Mouse (Mus musculus) liver, embryonic 15.5 days (tissue): ENCODE data around the gene Cmpk2. TPM values are rescaled to one million over a fixed set of nuclear protein-coding genes. Genes with fewer than 3 reads are reported as not detected.

Source experiments
- ATAC-seq: fragments of 200-750 bp; cut with Nextera tagmentation; 2 replicates; pipeline ENCODE4 v1.8.0; 2017; ENCODE audit warnings: moderate number of reproducible peaks, mild to moderate bottlenecking, moderate library complexity; ENCODE audit not compliant: insufficient read depth
- H3K27ac ChIP-seq: fragments of 300-500 bp; sonication (generic); replicated peaks from 2 replicates; pipeline ENCODE4 v1.5.1; 2015; ENCODE audit warnings: mild to moderate bottlenecking, inconsistent platforms
- H3K27me3 ChIP-seq: fragments of 300-500 bp; sonication (generic); 2 replicates; pipeline ENCODE4 v1.6.1; 2015; ENCODE audit warnings: mild to moderate bottlenecking, inconsistent platforms
- H3K36me3 ChIP-seq: fragments of 300-500 bp; sonication (generic); replicated peaks from 2 replicates; pipeline ENCODE4 v1.6.1; 2015; ENCODE audit warnings: moderate library complexity, mild to moderate bottlenecking, inconsistent platforms
- H3K4me1 ChIP-seq: fragments of 300-500 bp; sonication (generic); replicated peaks from 2 replicates; pipeline ENCODE4 v1.6.1; 2015; ENCODE audit warnings: inconsistent platforms
- H3K4me2 ChIP-seq: fragments of 300-500 bp; sonication (generic); 2 replicates; pipeline ENCODE4 v1.6.1; 2015; ENCODE audit warnings: moderate library complexity, mild to moderate bottlenecking, inconsistent platforms
- H3K4me3 ChIP-seq: fragments of 300-500 bp; sonication (generic); replicated peaks from 2 replicates; pipeline ENCODE4 v1.5.1; 2015; ENCODE audit warnings: mild to moderate bottlenecking, inconsistent platforms
- H3K9ac ChIP-seq: fragments of 300-500 bp; sonication (generic); 2 replicates; pipeline ENCODE4 v1.6.1; 2015; ENCODE audit warnings: moderate library complexity, mild to moderate bottlenecking, inconsistent platforms
- H3K9me3 ChIP-seq: fragments of 300-500 bp; sonication (generic); replicated peaks from 2 replicates; pipeline ENCODE4 v1.6.1; 2016; ENCODE audit warnings: inconsistent platforms
- WGBS: fragments of 180-500 bp; shearing (Covaris S2); methylation state at CpG from one replicate; pipeline ENCODE4 v1.1.7; 2015; ENCODE audit warnings: mixed read lengths; ENCODE audit not compliant: insufficient replicate concordance; 5-methylcytosine and 5-hydroxymethylcytosine counted together
- polyA plus RNA-seq: library from polyadenylated mRNA; unstranded; fragments of >200 nt; fragmentation: Nextera tagmentation; extraction: Ambion mirVana; gene quantifications from 2 replicates; pipeline ENCODE4 v1.2.1, GENCODE M21; 2015

Gene Cmpk2
- polyA plus RNA-seq, 1 experiment from 2014 or later = 10.6 TPM

DNA sequence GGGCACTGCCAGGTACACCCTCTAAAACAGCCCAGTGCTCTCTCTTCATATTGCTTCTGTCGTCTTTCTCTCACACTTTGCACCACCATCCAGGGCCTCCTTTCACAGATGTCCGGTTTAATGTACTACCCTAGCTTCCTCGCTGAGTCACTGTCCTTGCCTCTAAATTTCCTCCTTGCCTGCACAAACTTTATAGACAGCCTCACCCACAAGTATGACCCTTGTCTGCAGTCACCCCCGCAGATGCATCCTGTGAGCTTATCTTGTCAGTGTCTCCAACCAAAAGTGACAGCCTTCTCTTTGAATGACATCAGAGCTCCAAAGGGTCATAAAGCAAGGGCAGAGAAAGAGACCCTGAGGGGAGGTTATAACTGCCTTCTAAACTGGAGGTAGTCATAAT, 16.1 kb upstream of the Cmpk2 start:
- Histone ChIP-seq H3K9me3 (no peaks in the 10 kb centered on the region), H3K4me3 (no peak overlapping the region), H3K9ac (no peak overlapping the region), H3K4me1 (peaks cover 25% of the 10 kb centered on the region), H3K27me3 (no peaks in the 10 kb centered on the region), H3K36me3 (no peaks in the 10 kb centered on the region), H3K4me2 (no peak overlapping the region), H3K27ac (no peak overlapping the region)
- ATAC-seq = no peak
- 13% methylated on average over 4 of the region's 4 CpGs for WGBS

DNA sequence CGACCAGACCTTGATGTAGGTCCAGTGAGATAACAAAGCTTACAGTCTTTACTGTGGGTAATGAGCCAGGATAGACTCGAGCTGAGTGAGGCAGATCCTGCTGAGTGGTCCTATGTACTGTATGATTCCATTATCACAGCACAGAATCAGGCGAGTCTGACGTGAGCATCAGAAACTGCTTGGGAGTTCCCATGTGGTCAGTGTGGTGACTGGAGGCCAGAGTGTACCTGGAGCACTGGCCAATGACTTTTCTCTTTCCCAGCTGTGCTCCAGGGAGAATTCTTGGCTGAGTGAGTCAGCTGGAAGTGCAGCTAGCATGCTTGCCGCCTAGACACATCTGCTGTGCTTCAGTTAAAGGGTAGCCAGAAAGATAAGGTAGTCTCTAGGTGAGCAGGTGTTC, 14.3 kb upstream of the Cmpk2 start:
- Histone ChIP-seq H3K4me2 (no peak overlapping the region), H3K9me3 (no peaks in the 10 kb centered on the region), H3K4me1 (peaks cover 25% of the 10 kb centered on the region), H3K9ac (no peak overlapping the region), H3K36me3 (no peaks in the 10 kb centered on the region), H3K27ac (no peak overlapping the region), H3K27me3 (no peaks in the 10 kb centered on the region), H3K4me3 (peak overlapping the region; percentile 30; the same call in 1 of the 2 replicates)
- 26% methylated on average over 5 of the region's 5 CpGs for WGBS
- no peak for ATAC-seq

DNA sequence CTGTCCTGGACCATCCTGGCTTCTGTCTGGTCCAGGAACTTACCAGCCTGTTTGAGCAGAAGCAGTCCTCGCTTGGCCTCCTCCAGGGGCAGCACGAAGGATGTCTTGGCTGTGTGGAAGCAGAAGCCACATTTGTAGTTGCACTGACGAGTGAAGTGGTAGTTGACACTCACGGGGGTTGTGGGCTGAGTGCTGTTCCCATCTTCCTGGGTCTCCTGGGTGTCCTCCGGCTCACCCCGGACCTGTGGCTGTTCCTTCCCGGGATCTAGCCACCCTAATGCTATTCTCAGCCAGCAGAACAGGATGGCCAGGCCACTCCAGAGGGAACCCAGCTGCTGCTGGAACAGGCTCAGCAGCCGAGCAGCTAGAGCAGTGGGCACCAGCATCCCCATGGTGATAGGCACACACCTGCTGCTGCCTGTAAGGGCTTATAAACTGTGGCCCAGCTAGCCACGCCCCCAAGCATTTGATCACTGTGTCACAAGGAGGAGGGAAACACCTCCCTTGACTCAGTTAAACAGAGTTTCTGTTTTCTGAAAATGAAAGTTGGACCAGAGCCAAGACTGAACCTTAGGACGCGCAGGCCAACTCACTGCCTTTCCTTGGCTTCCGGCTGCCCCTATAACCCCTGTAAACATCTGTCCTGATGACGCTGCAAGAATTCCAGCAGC, 12.8 kb upstream of the Cmpk2 start, which contains the start of gene Rsad2:
Gene Rsad2 (minus strand): TSS at position 425 of the 671 bp plus-strand sequence.
- 41% methylated on average over 13 of the region's 13 CpGs for WGBS
- Histone ChIP-seq H3K9me3 (no peaks in the 10 kb centered on the region), H3K9ac (no peak within 1 kb of the TSS), H3K27ac (peak within 1 kb of the TSS; percentile 45), H3K4me1 (peaks cover 24% of the 10 kb centered on the region), H3K27me3 (no peaks in the 10 kb centered on the region), H3K4me2 (peak within 1 kb of the TSS; percentile 51), H3K4me3 (peak within 1 kb of the TSS; percentile 30), H3K36me3 (no peaks in the 10 kb centered on the region)
- ATAC-seq = peak; percentile 83

DNA sequence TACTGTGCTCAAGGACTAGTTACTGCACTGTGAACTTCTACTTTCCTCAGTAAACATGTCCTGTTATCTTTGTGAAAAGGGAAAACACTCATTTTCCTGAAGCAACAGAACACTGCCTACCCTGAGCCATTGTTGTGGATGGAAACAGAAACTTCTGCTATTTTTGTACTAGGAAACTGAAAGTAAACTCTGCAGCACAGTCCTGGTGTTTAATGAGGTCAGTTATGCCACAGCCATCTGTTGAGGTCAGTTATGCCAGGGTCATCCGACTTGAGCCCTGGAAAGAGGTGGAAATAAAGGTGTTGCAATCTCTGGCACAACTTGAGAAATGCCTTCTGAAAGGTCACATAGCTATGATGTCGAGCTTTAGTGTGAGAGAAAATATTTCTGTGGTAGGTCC, 8.9 kb upstream of the Cmpk2 start:
- peaks cover 10% of the 10 kb centered on the region for H3K4me1 ChIP-seq
- no peak overlapping the region for H3K27ac ChIP-seq
- 12% methylated on average over 2 of the region's 2 CpGs for WGBS
- H3K36me3 ChIP-seq = no peaks in the 10 kb centered on the region
- ATAC-seq = no peak
- no peak overlapping the region for H3K4me3 ChIP-seq
- no peaks in the 10 kb centered on the region for H3K9me3 ChIP-seq
- H3K27me3 ChIP-seq = no peaks in the 10 kb centered on the region; the same call in 1 of the 2 replicates
- H3K9ac ChIP-seq = no peak overlapping the region
- H3K4me2 ChIP-seq = 0 out of 2 replicates have a peak overlapping the region, but pooled peaks have one; percentile 1

DNA sequence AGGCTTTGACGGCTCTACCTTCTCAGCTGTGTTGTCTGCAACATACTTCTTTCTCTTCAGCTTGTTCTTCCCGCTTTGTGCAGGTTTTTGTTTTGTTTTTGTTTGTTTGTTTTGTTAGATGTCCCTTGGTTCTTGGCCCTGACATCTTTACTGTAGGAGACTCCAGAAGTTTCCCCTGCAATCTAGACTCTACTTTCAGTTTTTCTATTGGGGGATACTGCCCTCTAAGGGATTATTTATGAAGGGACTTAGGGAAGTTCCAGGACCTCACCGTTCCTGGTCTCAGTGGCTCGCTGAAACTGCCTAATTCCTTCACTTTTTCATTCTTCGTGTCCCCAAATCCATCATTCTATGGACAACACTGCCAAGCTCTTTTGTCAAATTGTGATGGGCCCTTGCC, 3.4 kb upstream of the Cmpk2 start:
- WGBS = 59% methylated on average over 5 of the region's 5 CpGs
- Histone ChIP-seq H3K27ac (no peak overlapping the region), H3K4me2 (no peak overlapping the region), H3K27me3 (no peaks in the 10 kb centered on the region; the same call in 1 of the 2 replicates), H3K9me3 (no peaks in the 10 kb centered on the region), H3K36me3 (no peaks in the 10 kb centered on the region), H3K4me3 (no peak overlapping the region), H3K4me1 (peaks cover 27% of the 10 kb centered on the region), H3K9ac (no peak overlapping the region)
- no peak for ATAC-seq

DNA sequence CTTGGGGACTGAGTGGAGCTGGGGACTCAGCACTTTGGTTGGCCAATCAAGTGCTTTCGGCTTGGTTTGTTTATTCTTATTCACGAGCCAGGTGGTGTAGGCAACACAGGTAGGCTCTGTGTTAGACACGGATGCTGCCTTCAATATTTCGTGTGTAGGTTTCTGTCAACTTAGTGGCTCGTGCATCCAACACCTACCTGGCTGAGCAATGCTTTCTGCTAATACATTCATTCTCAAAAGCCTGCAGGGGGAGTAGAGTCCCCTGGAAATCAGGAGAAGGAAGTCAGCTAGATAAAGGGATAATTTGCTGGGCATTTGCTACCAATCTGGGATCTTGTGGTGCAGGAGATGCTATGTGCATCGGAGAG, 1.0 kb downstream of the Cmpk2 start:
- Histone ChIP-seq H3K4me1 (peaks cover 69% of the 10 kb centered on the region), H3K9me3 (no peaks in the 10 kb centered on the region), H3K4me2 (peak overlapping the region; percentile 98), H3K9ac (peak overlapping the region; percentile 88), H3K27ac (peak overlapping the region; percentile 93), H3K27me3 (no peaks in the 10 kb centered on the region), H3K4me3 (peak overlapping the region; percentile 84), H3K36me3 (no peaks in the 10 kb centered on the region; the same call in 1 of the 2 replicates)
- ATAC-seq = no peak
- 17% methylated on average over 6 of the region's 6 CpGs for WGBS

DNA sequence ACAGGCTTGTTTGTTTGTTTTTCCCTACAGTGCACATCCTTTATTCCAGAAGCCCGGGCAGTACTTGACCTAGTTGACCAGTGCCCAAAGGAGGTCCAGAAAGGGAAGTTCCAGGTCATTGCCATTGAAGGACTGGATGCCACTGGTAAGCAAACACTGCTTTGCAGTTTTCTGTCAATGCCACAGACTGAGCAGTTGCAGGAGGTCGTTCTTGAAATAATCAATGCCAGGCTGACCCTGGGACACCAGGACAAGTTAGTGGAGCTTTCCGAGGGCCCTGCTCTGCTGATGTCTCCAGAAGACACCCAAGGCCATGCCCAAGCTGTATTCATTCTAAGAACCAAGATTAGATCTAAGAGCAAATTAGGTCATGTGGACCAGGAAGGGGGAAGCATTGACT, 2.4 kb downstream of the Cmpk2 start:
- no peaks in the 10 kb centered on the region for H3K9me3 ChIP-seq
- H3K4me3 ChIP-seq = peak overlapping the region; percentile 84
- no peaks in the 10 kb centered on the region for H3K27me3 ChIP-seq
- peak overlapping the region; percentile 93 for H3K27ac ChIP-seq
- peak overlapping the region; percentile 16; the same call in 1 of the 2 replicates for H3K9ac ChIP-seq
- H3K4me2 ChIP-seq = peak overlapping the region; percentile 98
- no peak for ATAC-seq
- 56% methylated on average over 3 of the region's 3 CpGs for WGBS
- H3K36me3 ChIP-seq = no peaks in the 10 kb centered on the region; the same call in 1 of the 2 replicates
- peaks cover 74% of the 10 kb centered on the region for H3K4me1 ChIP-seq

DNA sequence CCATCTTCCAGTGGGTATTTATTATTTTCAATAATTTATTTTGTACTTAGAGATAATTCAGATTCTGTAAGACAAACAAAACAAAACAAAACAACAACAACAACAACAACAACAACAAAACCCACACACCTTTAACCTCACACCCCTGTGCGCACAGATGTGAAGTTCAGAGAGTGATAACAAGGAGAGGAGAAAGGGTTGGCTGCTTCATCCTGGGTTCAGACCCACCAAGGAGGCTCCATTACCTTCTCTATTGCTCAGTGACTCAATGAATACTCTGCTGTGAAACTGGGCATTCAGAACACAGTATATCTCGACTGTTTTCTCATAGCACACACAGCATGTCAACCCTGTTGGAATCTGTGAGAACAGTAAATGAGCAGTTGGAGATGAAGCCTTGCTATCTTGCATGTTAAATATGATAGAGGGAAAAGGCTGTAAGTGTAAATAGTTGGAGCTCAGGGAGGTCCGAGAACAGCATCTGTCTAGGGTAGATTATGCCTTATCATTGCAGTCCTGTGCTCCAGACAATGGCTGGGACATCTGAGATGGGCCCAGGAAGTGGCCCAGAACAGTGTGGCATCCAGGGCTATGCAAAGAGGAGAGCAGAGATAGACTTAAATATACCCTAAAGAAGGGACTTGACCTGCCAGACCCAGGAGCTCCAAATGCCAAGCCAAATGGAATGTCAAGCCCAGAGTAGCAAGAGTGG, 3.9 kb downstream of the Cmpk2 start:
- no peaks in the 10 kb centered on the region for H3K9me3 ChIP-seq
- peak overlapping the region; percentile 47; the same call in 1 of the 2 replicates for H3K9ac ChIP-seq
- peak overlapping the region; percentile 22 for H3K4me3 ChIP-seq
- H3K4me2 ChIP-seq = peak overlapping the region; percentile 98
- WGBS = 27% methylated on average over 3 of the region's 3 CpGs
- no peaks in the 10 kb centered on the region for H3K27me3 ChIP-seq
- H3K4me1 ChIP-seq = peaks cover 77% of the 10 kb centered on the region
- peak overlapping the region; percentile 93 for H3K27ac ChIP-seq
- peak; percentile 95 for ATAC-seq
- H3K36me3 ChIP-seq = peaks cover 12% of the 10 kb centered on the region

DNA sequence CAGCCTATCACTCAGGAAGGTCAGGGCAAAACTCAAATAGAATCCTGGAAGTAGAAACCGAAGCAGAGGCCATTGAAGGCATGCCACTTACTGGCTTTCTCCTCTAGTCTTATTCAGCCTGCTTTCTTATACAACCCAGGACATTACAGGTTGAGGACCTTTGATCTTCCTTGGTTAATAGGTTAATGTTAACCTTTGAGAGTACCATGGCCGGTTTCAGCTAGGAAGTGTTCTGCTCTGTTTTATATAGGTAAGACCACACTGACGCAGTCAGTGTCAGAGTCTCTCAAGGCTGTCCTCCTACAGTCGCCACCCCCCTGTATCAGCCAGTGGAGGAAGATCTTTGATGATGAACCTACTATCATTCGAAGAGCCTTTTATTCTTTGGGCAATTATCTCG, 4.7 kb downstream of the Cmpk2 start:
- Histone ChIP-seq H3K36me3 (peaks cover 20% of the 10 kb centered on the region), H3K4me1 (peaks cover 72% of the 10 kb centered on the region), H3K4me3 (no peak overlapping the region), H3K9ac (no peak overlapping the region), H3K9me3 (no peaks in the 10 kb centered on the region), H3K4me2 (peak overlapping the region; percentile 98), H3K27me3 (no peaks in the 10 kb centered on the region), H3K27ac (peak overlapping the region; percentile 93)
- 64% methylated on average over 6 of the region's 6 CpGs for whole genome bisulfite sequencing
- ATAC-seq = no peak

DNA sequence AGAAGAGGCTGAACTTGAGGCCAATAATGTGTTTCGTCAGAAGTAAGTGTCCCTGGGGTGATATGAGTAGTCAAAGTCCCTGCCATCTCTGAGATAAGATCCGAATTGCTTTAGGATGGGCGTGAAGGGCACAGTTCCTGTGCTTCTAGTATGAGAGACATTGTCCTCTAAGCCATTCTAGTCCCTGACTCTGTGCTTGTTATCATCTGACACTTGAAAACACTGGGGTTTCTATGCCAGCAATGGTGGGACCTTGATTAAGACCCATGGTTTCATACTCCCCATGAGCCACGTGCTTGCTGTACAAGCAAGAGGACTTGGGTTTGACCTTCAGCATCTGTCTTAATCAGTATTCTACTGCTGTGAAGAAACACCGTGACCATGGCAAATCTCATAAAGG, 8.2 kb downstream of the Cmpk2 start:
- Histone ChIP-seq H3K36me3 (peaks cover 28% of the 10 kb centered on the region), H3K9me3 (no peaks in the 10 kb centered on the region), H3K4me2 (peak overlapping the region; percentile 9; the same call in 1 of the 2 replicates), H3K27me3 (no peaks in the 10 kb centered on the region), H3K9ac (no peak overlapping the region), H3K27ac (peak overlapping the region; percentile 69), H3K4me1 (peaks cover 40% of the 10 kb centered on the region), H3K4me3 (no peak overlapping the region)
- no peak for ATAC-seq
- 36% methylated on average over 5 of the region's 5 CpGs for WGBS

DNA sequence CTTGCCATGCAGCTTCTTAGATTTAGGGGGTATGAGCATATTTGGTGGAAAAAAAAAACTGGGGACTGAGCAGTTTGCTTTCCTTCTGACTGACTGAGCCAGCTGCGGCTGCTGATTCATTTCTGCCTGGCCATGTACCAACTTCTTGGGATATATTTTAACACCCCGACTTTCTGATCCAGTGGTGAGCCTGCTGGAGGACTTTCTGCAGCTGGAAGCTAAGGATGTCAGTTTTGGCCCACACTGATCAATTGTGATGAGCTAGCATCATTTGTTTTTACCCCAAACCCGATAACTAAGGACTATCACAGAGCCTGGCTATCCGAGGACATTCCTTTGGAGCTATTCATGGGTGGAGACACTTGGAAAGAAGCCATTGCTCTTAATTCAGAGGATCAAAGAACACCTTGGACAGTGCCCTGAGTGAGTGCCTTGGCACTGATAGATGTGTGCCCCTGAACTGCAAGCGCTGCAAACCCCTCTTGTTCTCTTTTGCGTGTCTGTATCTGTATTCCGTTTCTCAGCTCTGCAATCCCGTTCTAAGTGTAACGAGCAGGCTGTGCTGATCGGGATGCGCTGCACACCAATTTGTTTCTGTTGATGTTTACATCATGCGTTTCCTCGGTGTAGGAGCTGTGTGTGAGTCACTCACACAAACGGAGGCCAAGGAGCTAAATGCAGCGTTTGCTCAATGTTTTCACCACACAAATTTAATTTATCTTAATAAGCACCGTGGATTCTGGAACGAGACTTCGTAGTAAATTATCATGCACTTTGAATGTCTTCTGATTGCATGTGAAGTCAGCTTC, 9.4 kb downstream of the Cmpk2 start:
- Histone ChIP-seq H3K4me2 (no peak overlapping the region), H3K4me1 (peaks cover 28% of the 10 kb centered on the region), H3K4me3 (no peak overlapping the region), H3K27me3 (no peaks in the 10 kb centered on the region), H3K27ac (no peak overlapping the region), H3K9ac (no peak overlapping the region), H3K9me3 (no peaks in the 10 kb centered on the region), H3K36me3 (peaks cover 28% of the 10 kb centered on the region)
- 81% methylated on average over 18 of the region's 18 CpGs for WGBS
- no peak for ATAC-seq
